Mouse (Mus musculus) embryonic stem cell, embryonic (primary cell): Measurements from ENCODE around the gene Tigd3.

Source experiments
- CTCF ChIA-PET, 4 experiments: fragments of 300-600 bp in 2 of 4; fragments of 350-600 bp in 2 of 4; sonication (Branson Sonifier 250); formaldehyde crosslinking; loops; one replicate each; lab custom pipeline; 2022; ENCODE audit warnings: inconsistent platforms in 2 of 4; lab: Charles Lee
- POLR2A ChIA-PET, 4 experiments: fragments of 300-600 bp in 2 of 4; fragments of 350-600 bp in 2 of 4; sonication (Branson Sonifier 250); formaldehyde crosslinking; loops; one replicate each; lab custom pipeline; 2022; ENCODE audit warnings: antibody characterized with exemption in 4 of 4, inconsistent platforms in 1 of 4; lab: Charles Lee

Tigd3 gene

GRCm38 (mm10) chr19:5894002-5894678 is at the start of gene Tigd3:
Gene Tigd3 (minus strand): TSS chr19:5894149.
- ChIA-PET POLR2A (interaction anchor here (0.5 to 5.8 kb wide), 129 partner anchors 8 to 925 kb away, joined by 3 to 49 read pairs (median 5); partner anchors contain the start of genes Cdca5 (in 3 of the 4), Dpf2 (in 3 of the 4), Frmd8 (in 3 of the 4) and Zfpl1 (in 3 of the 4)), CTCF (interaction anchor here (0.6 to 2.8 kb wide), 23 partner anchors 9 to 326 kb away, joined by 3 to 29 read pairs (median 4); partner anchors contain the start of genes Frmd8 (in 2 of the 4), Ap5b1 (in 1 of the 4), Cdc42ep2 (in 1 of the 4) and Sac3d1 (in 1 of the 4))

- CTCF ChIA-PET, result interaction anchor here (0.5 to 1.6 kb wide), 6 partner anchors 13 to 1236 kb away, joined by 3 to 6 read pairs (median 4); partner anchors contain the start of gene Cdc42ep2 (in 1 of the 4)
- POLR2A ChIA-PET, result interaction anchor here in 3 of 4 experiments (0.8 to 5.1 kb wide), 10 partner anchors 9 to 175 kb away, joined by 3 to 29 read pairs (median 8); partner anchors contain the start of genes Cdc42ep2 (in 2 of the 3), Dpf2 (in 1 of the 3) and Sac3d1 (in 1 of the 3)
Measured at GRCm38 (mm10) chr19:5943404-5943803, 49.5 kb upstream of the Tigd3 start.

GRCm38 (mm10) chr19:5942581-5942980 is 48.6 kb upstream of the Tigd3 start:
- CTCF ChIA-PET, result interaction anchor here in 2 of 4 experiments (0.8 to 1.1 kb wide), 2 partner anchors 14 to 73 kb away, joined by 3 to 4 read pairs; partner anchors contain the start of gene Capn1 (in 1 of the 2)
- POLR2A ChIA-PET, result interaction anchor here in 2 of 4 experiments (3.4 to 5.1 kb wide), 3 partner anchors 14 to 18 kb away, joined by 11 to 29 read pairs (median 15); partner anchors contain the start of gene Cdc42ep2 (in 2 of the 2)

GRCm38 (mm10) chr19:5940656-5941055 is 46.7 kb upstream of the Tigd3 start:
- CTCF ChIA-PET, result interaction anchor here in 2 of 4 experiments (1.0 to 1.6 kb wide), 2 partner anchors 153 to 154 kb away, joined by 3 to 5 read pairs; no protein-coding TSS in a partner anchor
- POLR2A ChIA-PET, result interaction anchor here in 2 of 4 experiments (0.8 to 5.1 kb wide), 5 partner anchors 12 to 293 kb away, joined by 3 to 29 read pairs (median 3); partner anchors contain the start of genes Capn1 (in 1 of the 2) and Cdc42ep2 (in 1 of the 2)

- POLR2A ChIA-PET, result interaction anchor here in 2 of 4 experiments (0.8 to 3.3 kb wide), 7 partner anchors 13 to 138 kb away, joined by 3 to 25 read pairs (median 3); partner anchors contain the start of genes Capn1 (in 1 of the 2) and Cdc42ep2 (in 1 of the 2)
- CTCF ChIA-PET, result interaction anchor here in 2 of 4 experiments (1.0 to 1.6 kb wide), 2 partner anchors 153 kb away, joined by 3 to 5 read pairs; no protein-coding TSS in a partner anchor
Measured at GRCm38 (mm10) chr19:5940173-5940572, 46.2 kb upstream of the Tigd3 start.

DNA sequence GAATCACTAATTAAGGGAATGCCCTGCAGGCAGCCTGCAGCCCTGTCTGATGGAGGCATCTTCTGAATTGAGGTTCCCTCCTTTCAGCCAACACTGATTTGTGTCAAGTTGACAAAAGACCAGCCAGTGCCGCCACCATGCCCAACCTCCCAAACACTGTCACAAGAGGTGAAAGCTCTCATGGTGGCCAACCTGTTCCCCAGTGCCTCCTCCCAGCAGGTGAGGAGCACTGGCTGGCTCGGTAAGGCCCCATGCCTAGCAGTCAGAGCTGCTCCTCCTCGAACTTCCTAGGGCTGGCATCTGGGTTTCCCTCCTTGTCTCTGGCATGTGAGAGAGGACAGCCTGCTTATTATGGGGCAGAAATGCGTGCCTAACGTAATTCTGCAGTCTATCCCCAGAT is 45.8 kb upstream of the Tigd3 start:
- ChIA-PET POLR2A (interaction anchor here in 2 of 4 experiments (0.8 to 3.3 kb wide), 7 partner anchors 13 to 137 kb away, joined by 3 to 25 read pairs (median 3); partner anchors contain the start of genes Capn1 (in 1 of the 2) and Cdc42ep2 (in 1 of the 2)), CTCF (interaction anchor here in 2 of 4 experiments (1.0 to 1.6 kb wide), 2 partner anchors 153 kb away, joined by 3 to 5 read pairs; no protein-coding TSS in a partner anchor)

GRCm38 (mm10) chr19:5938516-5938915 is 44.6 kb upstream of the Tigd3 start:
- POLR2A ChIA-PET, result interaction anchor here (0.9 to 3.3 kb wide), 25 partner anchors 9 to 274 kb away, joined by 3 to 25 read pairs (median 4); partner anchors contain the start of genes Cdc42ep2 (in 3 of the 4), Frmd8 (in 2 of the 4), Pola2 (in 2 of the 4) and Cdca5 (in 1 of the 4)

GRCm38 (mm10) chr19:5937836-5938406 is 44.0 kb upstream of the Tigd3 start:
- ChIA-PET CTCF (interaction anchor here (0.6 to 4.8 kb wide), 10 partner anchors 14 to 461 kb away, joined by 3 to 31 read pairs (median 3); partner anchors contain the start of gene Cdc42ep2 (in 1 of the 4)), POLR2A (interaction anchor here (0.6 to 3.3 kb wide), 37 partner anchors 9 to 734 kb away, joined by 3 to 25 read pairs (median 4); partner anchors contain the start of genes Cdc42ep2 (in 3 of the 4), Frmd8 (in 2 of the 4), Pola2 (in 2 of the 4) and Cdca5 (in 1 of the 4))

More at GRCm38 (mm10) chr19:5938516-5938915, 44.6 kb upstream of the Tigd3 start:
- CTCF ChIA-PET, result interaction anchor here in 1 of 4 experiments (1.1 to 4.8 kb wide), 4 partner anchors 15 to 152 kb away, joined by 3 to 31 read pairs (median 3); partner anchors contain the start of gene Cdc42ep2

GRCm38 (mm10) chr19:5937095-5937835 is 43.3 kb upstream of the Tigd3 start:
- POLR2A ChIA-PET, result interaction anchor here (0.5 to 3.3 kb wide), 37 partner anchors 8 to 735 kb away, joined by 3 to 25 read pairs (median 4); partner anchors contain the start of genes Cdc42ep2 (in 3 of the 4), Frmd8 (in 2 of the 4), Pola2 (in 2 of the 4) and Cdca5 (in 1 of the 4)

GRCm38 (mm10) chr19:5935691-5936090 is 41.7 kb upstream of the Tigd3 start:
- POLR2A ChIA-PET, result interaction anchor here in 3 of 4 experiments (0.7 to 3.2 kb wide), 10 partner anchors 9 to 125 kb away, joined by 3 to 23 read pairs (median 3); partner anchors contain the start of genes Cdc42ep2 (in 2 of the 3), Capn1 (in 1 of the 3) and Tigd3 (in 1 of the 3)
- CTCF ChIA-PET, result interaction anchor here in 2 of 4 experiments (1.3 to 4.8 kb wide), 4 partner anchors 12 to 206 kb away, joined by 4 to 31 read pairs (median 4); partner anchors contain the start of genes Arl2 (in 1 of the 2), Cdc42ep2 (in 1 of the 2) and Pola2 (in 1 of the 2)

More at GRCm38 (mm10) chr19:5937095-5937835, 43.3 kb upstream of the Tigd3 start:
- CTCF ChIA-PET, result interaction anchor here (0.6 to 4.8 kb wide), 11 partner anchors 14 to 461 kb away, joined by 3 to 31 read pairs (median 3); partner anchors contain the start of gene Cdc42ep2 (in 1 of the 4)

- CTCF ChIA-PET, result interaction anchor here in 2 of 4 experiments (0.6 to 4.8 kb wide), 5 partner anchors 11 to 206 kb away, joined by 3 to 31 read pairs (median 4); partner anchors contain the start of genes Arl2 (in 1 of the 2), Cdc42ep2 (in 1 of the 2) and Pola2 (in 1 of the 2)
- POLR2A ChIA-PET, result interaction anchor here in 3 of 4 experiments (0.7 to 3.2 kb wide), 13 partner anchors 9 to 91 kb away, joined by 3 to 15 read pairs (median 3); partner anchors contain the start of genes Cdc42ep2 (in 2 of the 3), Capn1 (in 1 of the 3), Pola2 (in 1 of the 3) and Tigd3 (in 1 of the 3)
Measured at GRCm38 (mm10) chr19:5935266-5935665, 41.3 kb upstream of the Tigd3 start.

GRCm38 (mm10) chr19:5929634-5930596 is 36.0 kb upstream of the Tigd3 start:
- ChIA-PET POLR2A (interaction anchor here in 3 of 4 experiments (1.0 to 1.5 kb wide), 7 partner anchors 8 to 156 kb away, joined by 3 to 7 read pairs (median 3); no protein-coding TSS in a partner anchor), CTCF (interaction anchor here in 2 of 4 experiments (0.7 to 1.1 kb wide), 2 partner anchors 9 to 89 kb away, joined by 3 read pairs; no protein-coding TSS in a partner anchor)

- ChIA-PET POLR2A (interaction anchor here (0.6 to 1.7 kb wide), 6 partner anchors 9 to 195 kb away, joined by 3 to 4 read pairs (median 3); no protein-coding TSS in a partner anchor), CTCF (interaction anchor here in 3 of 4 experiments (0.6 to 1.1 kb wide), 3 partner anchors 76 to 90 kb away, joined by 3 to 6 read pairs (median 5); no protein-coding TSS in a partner anchor)
Measured at GRCm38 (mm10) chr19:5928546-5928945, 34.6 kb upstream of the Tigd3 start.

- ChIA-PET CTCF (interaction anchor here in 2 of 4 experiments (0.6 kb wide), 2 partner anchors 76 to 157 kb away, joined by 5 to 6 read pairs; partner anchors contain the start of genes Cdca5 (in 1 of the 2) and Zfpl1 (in 1 of the 2)), POLR2A (interaction anchor here (0.6 to 1.7 kb wide), 10 partner anchors 9 to 365 kb away, joined by 3 to 7 read pairs (median 4); no protein-coding TSS in a partner anchor)
Measured at GRCm38 (mm10) chr19:5928104-5928503, 34.2 kb upstream of the Tigd3 start.
